Mouse (Mus musculus) liver, embryonic 15.5 days (tissue): ENCODE results near the gene Aspscr1. TPM values are rescaled to one million over a fixed set of nuclear protein-coding genes. Genes with fewer than 3 reads are reported as not detected.

Source experiments
- ATAC-seq: fragments of 200-750 bp; cut with Nextera tagmentation; 2 replicates; pipeline ENCODE4 v1.8.0; 2017; ENCODE audit warnings: moderate number of reproducible peaks, mild to moderate bottlenecking, moderate library complexity; ENCODE audit not compliant: insufficient read depth
- H3K27ac ChIP-seq: fragments of 300-500 bp; sonication (generic); replicated peaks from 2 replicates; pipeline ENCODE4 v1.5.1; 2015; ENCODE audit warnings: mild to moderate bottlenecking, inconsistent platforms
- H3K27me3 ChIP-seq: fragments of 300-500 bp; sonication (generic); 2 replicates; pipeline ENCODE4 v1.6.1; 2015; ENCODE audit warnings: mild to moderate bottlenecking, inconsistent platforms
- H3K36me3 ChIP-seq: fragments of 300-500 bp; sonication (generic); replicated peaks from 2 replicates; pipeline ENCODE4 v1.6.1; 2015; ENCODE audit warnings: moderate library complexity, mild to moderate bottlenecking, inconsistent platforms
- H3K4me1 ChIP-seq: fragments of 300-500 bp; sonication (generic); replicated peaks from 2 replicates; pipeline ENCODE4 v1.6.1; 2015; ENCODE audit warnings: inconsistent platforms
- H3K4me2 ChIP-seq: fragments of 300-500 bp; sonication (generic); 2 replicates; pipeline ENCODE4 v1.6.1; 2015; ENCODE audit warnings: moderate library complexity, mild to moderate bottlenecking, inconsistent platforms
- H3K4me3 ChIP-seq: fragments of 300-500 bp; sonication (generic); replicated peaks from 2 replicates; pipeline ENCODE4 v1.5.1; 2015; ENCODE audit warnings: mild to moderate bottlenecking, inconsistent platforms
- H3K9ac ChIP-seq: fragments of 300-500 bp; sonication (generic); 2 replicates; pipeline ENCODE4 v1.6.1; 2015; ENCODE audit warnings: moderate library complexity, mild to moderate bottlenecking, inconsistent platforms
- H3K9me3 ChIP-seq: fragments of 300-500 bp; sonication (generic); replicated peaks from 2 replicates; pipeline ENCODE4 v1.6.1; 2016; ENCODE audit warnings: inconsistent platforms
- WGBS: fragments of 180-500 bp; shearing (Covaris S2); methylation state at CpG from one replicate; pipeline ENCODE4 v1.1.7; 2015; ENCODE audit warnings: mixed read lengths; ENCODE audit not compliant: insufficient replicate concordance; 5-methylcytosine and 5-hydroxymethylcytosine counted together
- polyA plus RNA-seq: library from polyadenylated mRNA; unstranded; fragments of >200 nt; fragmentation: Nextera tagmentation; extraction: Ambion mirVana; gene quantifications from 2 replicates; pipeline ENCODE4 v1.2.1, GENCODE M21; 2015

The Aspscr1 gene
- polyA plus RNA-seq, 1 experiment from 2014 or later, result 45.1 TPM

DNA sequence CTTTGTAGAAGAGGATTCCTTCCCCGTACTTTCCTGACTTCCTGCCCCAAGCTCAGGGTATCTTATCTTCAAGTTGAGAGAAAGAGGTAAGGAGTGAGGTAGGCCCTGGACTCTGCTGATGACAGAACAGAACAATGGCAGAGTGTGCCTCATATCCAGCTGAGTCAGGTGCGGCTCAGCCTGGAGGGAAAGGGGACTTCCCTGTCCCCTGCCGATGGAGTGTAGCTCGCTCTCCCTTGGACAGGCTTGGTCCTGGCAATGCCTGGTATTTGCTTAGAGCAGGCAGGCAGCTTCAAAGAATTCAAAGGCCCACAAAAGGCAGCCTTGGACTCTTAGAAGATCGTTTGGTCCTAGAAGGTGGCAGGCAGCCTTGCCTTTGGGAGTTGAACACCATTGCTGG, 33.3 kb downstream of the Aspscr1 start:
- Histone ChIP-seq H3K4me3 (no peak overlapping the region), H3K27ac (no peak overlapping the region), H3K4me1 (peaks cover 6% of the 10 kb centered on the region; the same call in 1 of the 2 replicates), H3K36me3 (peaks cover 37% of the 10 kb centered on the region; the same call in 1 of the 2 replicates), H3K9me3 (no peaks in the 10 kb centered on the region), H3K4me2 (no peak overlapping the region), H3K27me3 (no peaks in the 10 kb centered on the region), H3K9ac (no peak overlapping the region)
- ATAC-seq, result no peak
- 73% methylated on average over 5 of the region's 5 CpGs for WGBS

DNA sequence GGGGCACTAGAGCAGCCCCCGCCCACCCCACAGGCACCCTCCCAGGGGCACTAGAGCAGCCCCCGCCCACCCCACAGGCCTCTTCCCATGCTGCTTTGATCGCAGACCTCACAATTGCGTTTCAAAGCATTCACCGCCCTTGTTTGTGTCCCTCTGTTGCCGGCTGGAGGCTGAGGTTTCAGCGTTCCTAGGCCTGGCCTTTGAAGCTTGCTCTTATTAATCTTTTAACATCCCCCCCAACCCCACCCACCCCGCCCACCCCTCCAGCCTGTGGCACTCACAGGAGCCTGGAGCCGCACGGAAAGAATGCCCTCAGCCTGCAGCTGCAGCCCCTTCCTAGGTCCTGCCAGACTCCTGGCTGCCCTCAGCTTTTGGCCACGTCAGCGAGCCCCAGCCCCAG, 34.5 kb downstream of the Aspscr1 start:
- Histone ChIP-seq H3K4me1 (peaks cover 6% of the 10 kb centered on the region; the same call in 1 of the 2 replicates), H3K27me3 (no peaks in the 10 kb centered on the region), H3K9me3 (no peaks in the 10 kb centered on the region), H3K4me2 (no peak overlapping the region), H3K4me3 (no peak overlapping the region), H3K36me3 (0 out of 2 replicates have a peak, but pooled peaks cover 32% of the 10 kb centered on the region), H3K27ac (no peak overlapping the region), H3K9ac (no peak overlapping the region)
- WGBS, result 49% methylated on average over 12 of the region's 12 CpGs
- no peak for ATAC-seq

DNA sequence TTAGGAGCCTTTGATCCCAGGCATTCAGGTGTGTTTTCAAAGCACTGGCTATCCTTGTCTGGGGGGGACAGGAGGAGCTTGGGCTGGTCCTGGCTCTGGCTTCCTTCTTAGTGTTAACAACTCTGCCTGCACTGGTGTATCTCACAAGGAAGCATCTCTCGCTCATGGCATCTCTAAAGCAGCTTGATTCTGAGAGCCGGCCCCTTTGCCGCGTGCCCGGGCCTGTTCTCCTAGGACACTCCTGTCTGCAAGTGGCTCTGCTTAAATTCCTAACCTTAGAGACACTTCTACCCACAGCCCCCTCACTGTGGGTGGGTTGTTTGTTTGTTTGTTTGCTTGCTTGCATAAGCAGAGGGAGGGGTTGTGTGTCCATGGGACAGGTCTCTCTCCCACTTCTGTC, 35.2 kb downstream of the Aspscr1 start:
- peaks cover 13% of the 10 kb centered on the region for H3K4me1 ChIP-seq
- no peak overlapping the region for H3K4me3 ChIP-seq
- H3K36me3 ChIP-seq, result 0 out of 2 replicates have a peak, but pooled peaks cover 28% of the 10 kb centered on the region
- no peaks in the 10 kb centered on the region for H3K27me3 ChIP-seq
- no peak overlapping the region for H3K4me2 ChIP-seq
- WGBS, result 76% methylated on average over 5 of the region's 5 CpGs
- H3K27ac ChIP-seq, result no peak overlapping the region
- ATAC-seq, result no peak
- H3K9me3 ChIP-seq, result no peaks in the 10 kb centered on the region
- H3K9ac ChIP-seq, result no peak overlapping the region

DNA sequence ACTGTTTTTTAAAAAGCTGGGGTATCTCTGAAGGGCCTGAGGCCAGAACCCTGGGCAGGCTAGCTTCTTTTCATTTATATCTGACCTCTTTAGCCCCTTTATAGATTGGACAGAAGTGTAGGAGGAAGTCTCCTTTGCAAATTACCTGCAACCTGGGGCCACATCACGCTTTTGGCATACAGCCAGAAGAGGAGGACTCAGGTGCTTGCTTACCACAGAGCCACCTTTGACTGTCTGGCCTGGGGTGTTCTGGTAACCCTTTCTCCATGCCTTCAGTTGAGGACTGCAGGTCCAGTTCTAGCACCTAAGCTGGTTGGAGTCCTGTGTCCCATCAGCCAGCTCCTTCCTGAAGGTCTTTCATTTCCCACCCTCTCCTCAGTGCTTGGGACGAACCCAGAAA, 36.8 kb downstream of the Aspscr1 start:
- Histone ChIP-seq H3K9me3 (no peaks in the 10 kb centered on the region), H3K4me3 (no peak overlapping the region), H3K4me1 (peaks cover 26% of the 10 kb centered on the region), H3K36me3 (0 out of 2 replicates have a peak, but pooled peaks cover 17% of the 10 kb centered on the region), H3K4me2 (no peak overlapping the region), H3K9ac (no peak overlapping the region), H3K27me3 (no peaks in the 10 kb centered on the region), H3K27ac (no peak overlapping the region)
- WGBS, result 67% methylated on average over 2 of the region's 2 CpGs
- no peak for ATAC-seq

DNA sequence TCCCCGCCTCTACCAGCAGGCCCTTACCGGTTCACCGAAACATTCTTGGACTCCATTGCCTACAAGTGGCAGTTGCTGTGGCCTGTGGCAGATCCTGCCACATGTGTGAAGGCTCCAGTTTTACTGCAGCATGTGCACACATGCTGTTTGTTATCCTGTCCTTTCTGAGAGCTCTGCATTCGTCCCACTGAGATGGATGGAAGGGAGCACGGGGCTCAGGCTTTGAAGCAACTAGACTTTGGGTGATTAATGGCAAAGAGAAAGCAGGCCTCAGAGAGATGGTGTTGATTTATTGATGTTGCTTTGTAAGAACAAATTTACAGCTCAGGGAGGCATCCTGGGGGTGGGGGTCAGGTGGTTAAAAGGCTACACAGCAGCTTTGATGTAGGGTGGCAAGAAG, 37.9 kb downstream of the Aspscr1 start:
- Histone ChIP-seq H3K4me1 (peaks cover 30% of the 10 kb centered on the region), H3K9me3 (no peaks in the 10 kb centered on the region), H3K4me3 (no peak overlapping the region), H3K4me2 (no peak overlapping the region), H3K27me3 (no peaks in the 10 kb centered on the region), H3K36me3 (0 out of 2 replicates have a peak, but pooled peaks cover 11% of the 10 kb centered on the region), H3K9ac (no peak overlapping the region), H3K27ac (no peak overlapping the region)
- ATAC-seq, result no peak
- 82% methylated on average over 5 of the region's 5 CpGs for WGBS

DNA sequence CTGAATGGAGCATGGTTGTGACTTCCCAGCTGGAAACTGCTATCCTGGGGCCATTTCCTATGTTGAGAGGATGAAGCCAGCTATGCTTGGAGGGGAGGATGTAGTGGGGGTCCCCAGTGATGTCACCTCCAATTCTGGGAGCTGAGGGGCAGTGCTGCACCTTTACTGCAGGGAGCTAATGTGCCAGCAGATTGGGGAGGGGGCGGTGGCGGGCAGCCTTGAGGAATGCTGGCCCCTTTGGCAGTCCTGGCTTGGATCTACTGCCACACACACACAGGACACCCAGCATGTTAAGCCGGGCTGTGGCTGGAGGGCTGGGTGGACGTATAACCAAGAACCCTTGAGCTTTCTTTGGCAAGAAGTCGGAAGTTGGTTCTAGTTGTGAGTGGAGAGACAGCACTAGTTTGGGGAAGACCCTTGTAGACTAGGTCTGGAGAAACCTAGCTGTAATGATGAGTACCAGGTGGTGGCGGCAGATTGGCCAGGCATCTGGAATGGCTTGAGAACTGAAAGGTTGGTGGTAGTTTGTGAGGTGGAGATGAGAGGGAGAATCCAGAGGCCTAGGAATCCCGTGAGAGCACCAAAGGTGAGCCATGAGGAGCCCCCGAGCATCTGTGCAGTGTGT, 39.3 kb downstream of the Aspscr1 start:
- no peak overlapping the region for H3K9ac ChIP-seq
- H3K36me3 ChIP-seq, result 0 out of 2 replicates have a peak, but pooled peaks cover 14% of the 10 kb centered on the region
- peak overlapping the region; percentile 96 for H3K4me2 ChIP-seq
- H3K27me3 ChIP-seq, result no peaks in the 10 kb centered on the region
- H3K9me3 ChIP-seq, result no peaks in the 10 kb centered on the region
- no peak for ATAC-seq
- H3K27ac ChIP-seq, result no peak overlapping the region
- H3K4me1 ChIP-seq, result peaks cover 30% of the 10 kb centered on the region
- peak overlapping the region; percentile 71 for H3K4me3 ChIP-seq
- 68% methylated on average over 8 of the region's 8 CpGs for WGBS

DNA sequence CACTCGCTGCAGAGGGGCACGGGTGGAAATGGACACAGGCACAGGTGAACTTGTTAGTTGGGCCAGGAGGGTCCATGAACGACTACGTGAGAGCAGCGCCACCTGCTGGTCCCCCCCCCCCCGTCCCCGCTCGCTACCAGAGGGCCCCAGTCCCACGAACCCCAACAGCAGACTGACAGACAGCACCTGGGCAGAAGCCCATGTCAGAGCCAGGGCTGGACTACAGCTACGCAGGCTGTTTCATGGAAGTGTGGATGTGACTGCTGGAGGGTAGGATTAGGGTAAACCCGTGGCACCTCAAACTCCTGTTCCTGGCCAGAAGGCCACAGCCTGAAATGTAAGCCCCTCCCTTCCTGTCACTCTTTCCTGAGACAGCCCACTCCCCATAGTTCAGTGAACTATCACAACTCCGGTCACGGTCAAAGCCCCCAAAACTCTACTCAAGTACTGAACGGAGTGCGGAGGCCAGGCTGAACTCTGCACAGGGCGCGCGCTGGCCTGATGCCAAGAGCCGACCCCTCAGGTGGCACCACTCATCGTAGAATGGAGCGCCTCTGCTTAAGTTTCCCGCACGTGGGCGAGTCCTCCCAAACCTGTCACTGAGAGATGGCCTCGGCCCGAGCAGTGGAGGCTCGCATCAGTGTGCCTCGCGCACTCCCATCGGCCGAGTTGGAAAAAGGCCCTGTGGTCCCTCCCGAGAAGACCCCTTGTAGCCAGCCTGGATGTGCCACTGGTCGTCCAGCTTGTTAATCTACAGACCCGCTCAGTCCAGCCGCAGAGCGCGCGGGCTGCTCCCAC, 40.2 kb downstream of the Aspscr1 start:
- Histone ChIP-seq H3K27me3 (no peaks in the 10 kb centered on the region), H3K27ac (peak overlapping the region; percentile 74), H3K4me1 (peaks cover 30% of the 10 kb centered on the region), H3K36me3 (peaks cover 19% of the 10 kb centered on the region; the same call in 1 of the 2 replicates), H3K9me3 (no peaks in the 10 kb centered on the region), H3K4me3 (peak overlapping the region; percentile 71), H3K4me2 (peak overlapping the region; percentile 96), H3K9ac (peak overlapping the region; percentile 71)
- under 1% methylated on average over 38 of the region's 38 CpGs for WGBS
- peak; percentile 8 for ATAC-seq

DNA sequence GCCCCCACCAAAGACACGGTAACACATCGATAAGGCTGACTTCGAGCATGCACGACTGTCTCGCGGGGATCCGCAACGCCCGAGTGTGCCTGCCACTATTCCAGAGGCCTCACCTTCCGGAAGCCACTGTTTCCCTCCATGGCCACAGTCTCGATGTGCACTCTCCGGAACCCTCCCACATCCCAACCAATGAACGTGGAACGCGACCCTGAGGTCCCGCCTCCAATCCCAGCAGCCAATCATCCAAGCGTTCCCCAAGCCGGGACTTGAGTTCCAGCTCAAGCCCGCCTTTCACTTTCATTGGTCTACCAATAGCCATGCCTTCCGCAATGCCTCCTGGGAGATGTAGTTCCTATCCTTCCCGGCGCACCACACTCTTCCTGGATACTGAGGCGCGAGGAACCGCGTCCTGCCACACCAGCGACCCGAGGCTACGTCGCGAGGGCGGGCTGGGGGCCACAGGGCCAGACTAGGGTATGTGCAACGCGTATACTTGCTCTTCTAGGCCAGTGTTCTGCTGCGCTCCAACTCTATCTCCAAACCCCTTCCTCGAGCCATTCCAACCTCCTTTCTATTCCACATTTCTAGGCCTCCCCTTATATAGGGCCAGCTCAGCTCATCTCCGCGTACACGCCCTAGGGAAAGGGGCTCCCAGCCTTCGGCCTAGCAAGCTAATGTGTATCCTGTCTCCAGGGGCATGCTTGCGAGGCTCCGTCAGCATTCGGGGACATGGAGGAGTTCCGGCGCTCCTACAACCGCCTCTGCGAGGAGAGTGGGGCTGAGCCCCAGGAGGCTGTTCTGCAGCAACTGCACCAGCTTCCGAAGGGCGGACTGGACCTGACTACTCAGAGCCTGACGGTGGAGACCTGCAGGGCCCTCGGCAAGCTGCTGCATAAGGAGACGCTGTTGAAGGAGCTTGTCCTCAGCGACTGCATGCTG, 41.1 kb downstream of the Aspscr1 start, which contains the start of the genes Cenpx and Lrrc45:
TSS of gene Cenpx (minus strand) at position 159 of the 939 bp plus-strand sequence.
TSS of gene Lrrc45 (plus strand) at position 346 of the 939 bp plus-strand sequence.
- H3K4me2 ChIP-seq, result peak within 1 kb of the TSS; percentile 96
- H3K4me3 ChIP-seq, result peak within 1 kb of the TSS; percentile 71
- no peaks in the 10 kb centered on the region for H3K27me3 ChIP-seq
- peak within 1 kb of the TSS; percentile 74 for H3K27ac ChIP-seq
- H3K4me1 ChIP-seq, result peaks cover 30% of the 10 kb centered on the region
- H3K9me3 ChIP-seq, result no peaks in the 10 kb centered on the region
- H3K36me3 ChIP-seq, result peaks cover 28% of the 10 kb centered on the region; the same call in 1 of the 2 replicates
- WGBS, result 2% methylated on average over 53 of the region's 53 CpGs
- peak; percentile 95 for ATAC-seq
- peak within 1 kb of the TSS; percentile 71 for H3K9ac ChIP-seq

DNA sequence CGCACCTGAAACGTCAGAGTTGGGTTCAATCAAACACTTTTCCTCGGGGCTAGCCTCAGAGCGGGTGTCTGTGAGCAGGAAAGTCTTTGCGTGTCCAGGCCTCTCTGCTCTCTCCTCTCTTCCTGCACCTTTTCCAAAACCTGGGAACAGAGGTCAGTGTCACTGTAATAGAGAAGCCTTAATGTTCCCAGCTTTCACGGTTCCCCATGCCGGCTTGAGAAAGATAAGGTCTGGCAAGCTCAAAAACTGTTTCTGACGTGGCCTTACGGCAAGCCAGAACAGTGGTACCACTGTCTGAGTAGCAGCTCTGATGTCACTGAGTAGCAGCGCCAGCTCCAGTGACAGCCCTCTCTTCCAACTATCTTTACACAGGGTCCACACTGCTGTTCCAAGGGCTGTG, 41.8 kb downstream of the Aspscr1 start:
- H3K36me3 ChIP-seq, result peaks cover 29% of the 10 kb centered on the region; the same call in 1 of the 2 replicates
- peak overlapping the region; percentile 64 for H3K9ac ChIP-seq
- WGBS, result 35% methylated on average over 10 of the region's 10 CpGs
- H3K9me3 ChIP-seq, result no peaks in the 10 kb centered on the region
- no peak overlapping the region; the same call in 1 of the 2 replicates for H3K27ac ChIP-seq
- no peak for ATAC-seq
- H3K4me1 ChIP-seq, result peaks cover 30% of the 10 kb centered on the region
- H3K4me3 ChIP-seq, result peak overlapping the region; percentile 71
- H3K27me3 ChIP-seq, result no peaks in the 10 kb centered on the region
- peak overlapping the region; percentile 96 for H3K4me2 ChIP-seq

DNA sequence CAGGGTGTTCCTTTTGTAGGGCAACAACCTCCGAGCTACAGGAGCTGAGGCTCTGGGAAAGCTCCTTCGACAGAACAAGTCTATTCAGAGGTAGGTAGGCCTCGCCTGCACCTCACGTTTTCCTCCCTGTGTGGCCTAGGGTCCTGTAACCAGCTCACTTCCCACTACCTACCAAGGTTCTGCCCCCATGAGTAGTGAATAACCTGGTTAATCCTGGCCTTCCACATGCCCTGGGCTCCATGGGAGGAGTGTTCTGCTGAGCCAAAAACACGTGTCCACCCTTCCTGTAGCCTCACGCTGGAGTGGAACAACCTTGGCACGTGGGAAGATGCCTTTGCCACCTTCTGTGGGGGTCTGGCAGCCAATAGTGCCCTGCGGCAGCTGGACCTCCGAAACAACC, 42.4 kb downstream of the Aspscr1 start:
- Histone ChIP-seq H3K9ac (no peak overlapping the region), H3K27ac (no peak overlapping the region), H3K9me3 (no peaks in the 10 kb centered on the region), H3K4me2 (peak overlapping the region; percentile 96), H3K27me3 (peaks cover 4% of the 10 kb centered on the region), H3K36me3 (peaks cover 24% of the 10 kb centered on the region; the same call in 1 of the 2 replicates), H3K4me1 (peaks cover 24% of the 10 kb centered on the region), H3K4me3 (no peak overlapping the region; the same call in 1 of the 2 replicates)
- WGBS, result 81% methylated on average over 9 of the region's 9 CpGs
- no peak for ATAC-seq
